Mouse (Mus musculus) ES-Bruce4 (cell line): ENCODE data around the gene Wdr38.

Experiments
- CTCF ChIP-seq: IDR thresholded peaks from one replicate; pipeline ENCODE4 v1.8.1; 2011; ENCODE audit warnings: low read depth, low read length
- EP300 ChIP-seq: IDR thresholded peaks from 2 replicates; pipeline ENCODE4 v1.6.1; 2011; ENCODE audit warnings: low read depth, low read length; ENCODE audit not compliant: insufficient read depth
- POLR2A ChIP-seq: IDR thresholded peaks from one replicate; pipeline ENCODE4 v1.8.1; 2011; ENCODE audit warnings: low read length; ENCODE audit not compliant: insufficient read depth

- TF ChIP-seq POLR2A = no peak
- TF ChIP-seq CTCF = no peak
- TF ChIP-seq EP300 = no peak
These were observed 4.8 kb upstream of the Wdr38 start for GRCm38 (mm10) chr2:38992452-38992851.
